In the genomic region with DNA sequence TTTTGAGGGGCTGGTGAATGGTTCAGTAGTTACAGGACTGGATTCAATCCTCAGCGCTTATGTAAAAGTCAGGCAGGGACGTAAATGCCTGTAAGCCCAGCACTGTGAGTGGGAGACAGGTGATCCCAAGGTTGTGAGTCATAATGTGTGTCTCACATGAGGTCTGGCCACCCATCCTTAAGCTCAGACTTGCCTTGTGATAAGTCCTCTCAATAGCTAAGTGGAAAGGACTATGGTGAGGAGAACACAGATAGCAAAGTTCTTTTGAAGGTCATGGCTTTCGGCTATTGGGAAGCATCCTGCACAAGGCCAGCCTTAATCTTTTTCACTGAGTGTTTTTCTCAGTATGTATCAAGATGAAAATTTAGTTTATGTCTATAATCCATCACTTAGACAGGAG, we compare ENCODE assay signal across 27 mouse cellular contexts. TPM values are rescaled to one million over a fixed set of nuclear protein-coding genes. Genes with fewer than 3 reads are reported as not detected.
DNase-seq lines count a peak whose midpoint lies in the region; ATAC-seq lines count a peak whose summit lies in the region.
"Had no signal": no experiment of that assay in that cellular context is flagged by ENCODE, and none has a peak within 500 bp of the region (broad histone marks: within the 10 kb centered on the region; RNA-seq: fewer than 3 reads in every experiment).

No protein-coding gene starts in this region.

- H3K9ac ChIP-seq in midbrain, embryonic 11.5 days (ENCODE audit: low read length): no peak overlapping the region
- H3K9ac ChIP-seq in midbrain, embryonic 16.5 days (ENCODE audit: low read depth, low read length): no peak overlapping the region
- H3K9ac ChIP-seq: embryonic facial prominence, embryonic 12.5 days; embryonic facial prominence, embryonic 15.5 days; forebrain, postnatal 0 days; heart, embryonic 12.5 days; hindbrain, embryonic 13.5 days had no signal

- 98% methylated on average over 3 of the region's 3 CpGs for WGBS in midbrain, embryonic 11.5 days
- 98% methylated on average over 3 of the region's 3 CpGs for WGBS in midbrain, embryonic 16.5 days

- peak; percentile 36 to 61 for DNase-seq in adrenal gland, adult (ENCODE audit: inconsistent age in 2 of 2, low spot score in 1 of 2)
- no peak for DNase-seq in adrenal gland, postnatal 14 days
- peak; percentile 56 for DNase-seq in midbrain, embryonic 11.5 days (ENCODE audit: low spot score, missing footprints)
- peak; percentile 23 for DNase-seq in induced T-regulatory cell, adult 2 months (ENCODE audit: low read depth)
- no peak for DNase-seq in left cerebral cortex, postnatal 4 days
- DNase-seq: adrenal gland, adult 2 months; adrenal gland, postnatal 25 days; cerebellum, adult 11 months; cerebellum, adult 2 months; cerebellum, adult 9-11 months; cerebellum, postnatal 25 days; forebrain, postnatal 0 days; gastrocnemius, adult 2 months; gastrocnemius, postnatal 14 days; heart, adult 11 months; kidney, adult 18-20 months had no signal

- no peaks in the 10 kb centered on the region for H3K9me3 ChIP-seq in midbrain, embryonic 11.5 days (ENCODE audit: control insufficient read depth, low read length)
- H3K9me3 ChIP-seq in midbrain, embryonic 16.5 days (replicated peaks; ENCODE audit: control insufficient read depth, low read length, poor library complexity, severe bottlenecking): no peaks in the 10 kb centered on the region
- H3K9me3 ChIP-seq: embryonic facial prominence, embryonic 12.5 days; embryonic facial prominence, embryonic 15.5 days; heart, embryonic 12.5 days; hindbrain, embryonic 10.5 days; hindbrain, embryonic 13.5 days had no signal

- no peak overlapping the region for H3K4me2 ChIP-seq in midbrain, embryonic 11.5 days
- no peak overlapping the region for H3K4me2 ChIP-seq in midbrain, embryonic 16.5 days (ENCODE audit: low read length)
- H3K4me2 ChIP-seq: embryonic facial prominence, embryonic 12.5 days; embryonic facial prominence, embryonic 15.5 days; heart, embryonic 12.5 days; hindbrain, embryonic 13.5 days had no signal

- H3K4me1 ChIP-seq in midbrain, embryonic 11.5 days (ENCODE audit: control insufficient read depth, insufficient read depth, low read length): peaks cover 9% of the 10 kb centered on the region
- H3K4me1 ChIP-seq in midbrain, embryonic 16.5 days (ENCODE audit: control insufficient read depth, insufficient read depth, low read length): peaks cover 12% of the 10 kb centered on the region

- no peak overlapping the region for H3K4me3 ChIP-seq in midbrain, embryonic 11.5 days (ENCODE audit: low read depth, low read length)
- no peak overlapping the region for H3K4me3 ChIP-seq in midbrain, embryonic 16.5 days (ENCODE audit: low read depth, low read length)
- H3K4me3 ChIP-seq: embryonic facial prominence, embryonic 12.5 days; embryonic facial prominence, embryonic 15.5 days; gastrocnemius, adult 2 months; heart, embryonic 12.5 days; hindbrain, embryonic 10.5 days; hindbrain, embryonic 13.5 days had no signal

- no peaks in the 10 kb centered on the region for H3K27me3 ChIP-seq in midbrain, embryonic 11.5 days (ENCODE audit: control insufficient read depth, insufficient read depth, low read length)
- H3K27me3 ChIP-seq in midbrain, embryonic 16.5 days (ENCODE audit: control insufficient read depth, insufficient read depth, low read depth, low read length): no peaks in the 10 kb centered on the region
- H3K27me3 ChIP-seq: embryonic facial prominence, embryonic 12.5 days; embryonic facial prominence, embryonic 15.5 days; heart, embryonic 12.5 days; hindbrain, embryonic 13.5 days; Patski had no signal

- H3K27ac ChIP-seq in midbrain, embryonic 11.5 days (ENCODE audit: low read depth, low read length): no peak overlapping the region
- H3K27ac ChIP-seq in midbrain, embryonic 16.5 days (ENCODE audit: low read length): no peak overlapping the region
- H3K27ac ChIP-seq: embryonic facial prominence, embryonic 12.5 days; embryonic facial prominence, embryonic 15.5 days; gastrocnemius, adult 2 months; hindbrain, embryonic 10.5 days; hindbrain, embryonic 13.5 days had no signal

- H3K36me3 ChIP-seq in midbrain, embryonic 11.5 days (ENCODE audit: control insufficient read depth, insufficient read depth, low read length): no peaks in the 10 kb centered on the region
- no peaks in the 10 kb centered on the region for H3K36me3 ChIP-seq in midbrain, embryonic 16.5 days (ENCODE audit: control insufficient read depth, insufficient read depth, low read length)

- ATAC-seq in midbrain, embryonic 11.5 days (ENCODE audit: low FRiP score): no peak
- ATAC-seq in midbrain, embryonic 16.5 days: no peak
- ATAC-seq: forebrain, embryonic 14.5 days; forebrain, postnatal 0 days; hindbrain, embryonic 16.5 days; inflammation-experienced regulatory T-cells, adult 6 months; intestine, embryonic 16.5 days; Patski had no signal

- intact Hi-C loops in left cerebral cortex, postnatal 4 days (cut with DNase I): no loop called here

RNA-seq across cellular contexts. Expression of a gene that starts 3.9 kb away (rescaled TPM):
- total RNA-seq in adrenal gland, postnatal 14 days (2021): 59.1 and 61.2 TPM in 2 replicates
- 231 and 260 TPM in 2 replicates for polyA plus RNA-seq in midbrain, embryonic 11.5 days (2014; fragmentation: Nextera tagmentation; extraction: Ambion mirVana)
- polyA plus RNA-seq in midbrain, embryonic 16.5 days (2015; fragmentation: Nextera tagmentation; extraction: Ambion mirVana): 100 and 102 TPM in 2 replicates
- 10 to 100 TPM; 81.4 to 83.7 TPM for total RNA-seq in left cerebral cortex, postnatal 4 days (2021)

Comparison
In these comparisons a context has a peak if more than half of its experiments do, and no peak if none do; other contexts are left out.
1. DNase-seq: peak in adrenal gland, adult (2 of 2), midbrain, embryonic 11.5 days (single experiment) and induced T-regulatory cell, adult 2 months (single experiment); none in adrenal gland, postnatal 14 days (single experiment) and left cerebral cortex, postnatal 4 days (single experiment).